Mouse (Mus musculus): ENCODE results near the gene Kcnip3. TPM values are rescaled to one million over a fixed set of nuclear protein-coding genes. Genes with fewer than 3 reads are reported as not detected.

Kcnip3 gene
- polyA plus RNA-seq, 1 experiment from 2014 or later = 1.4 TPM

GRCm38 (mm10) chr2:127484476-127485170 is 37.3 kb downstream of the Kcnip3 start:
- Histone ChIP-seq H3K9ac (peak overlapping the region; percentile 50; the same call in 1 of the 2 replicates), H3K4me3 (peak overlapping the region; percentile 36), H3K27ac (replicated peaks) (no peak overlapping the region), H3K9me3 (no peaks in the 10 kb centered on the region), H3K27me3 (replicated peaks) (peaks cover 76% of the 10 kb centered on the region), H3K4me2 (peak overlapping the region; percentile 66), H3K4me1 (peaks cover 34% of the 10 kb centered on the region), H3K36me3 (no peaks in the 10 kb centered on the region)
- WGBS = 10% methylated on average over 19 of the region's 19 CpGs
- ATAC-seq (ENCODE audit: extremely low read depth, insufficient number of reproducible peaks, low FRiP score, low TSS enrichment) = no peak

- no peaks in the 10 kb centered on the region for H3K36me3 ChIP-seq
- H3K9ac ChIP-seq = no peak overlapping the region
- ATAC-seq (ENCODE audit: extremely low read depth, insufficient number of reproducible peaks, low FRiP score, low TSS enrichment) = no peak
- peaks cover 90% of the 10 kb centered on the region for H3K27me3 ChIP-seq (replicated peaks)
- peaks cover 34% of the 10 kb centered on the region for H3K4me1 ChIP-seq
- peak overlapping the region; percentile 86 for H3K4me2 ChIP-seq
- under 1% methylated on average over 20 of the region's 21 CpGs for WGBS
- peak overlapping the region; percentile 61 for H3K4me3 ChIP-seq
- H3K9me3 ChIP-seq = no peaks in the 10 kb centered on the region
- no peak overlapping the region for H3K27ac ChIP-seq (replicated peaks)
Measured at GRCm38 (mm10) chr2:127483001-127483400, 38.9 kb downstream of the Kcnip3 start.

GRCm38 (mm10) chr2:127482533-127482911 is 39.4 kb downstream of the Kcnip3 start:
- H3K4me2 ChIP-seq = peak overlapping the region; percentile 86
- no peak overlapping the region for H3K27ac ChIP-seq (replicated peaks)
- peak overlapping the region; percentile 74 for H3K9ac ChIP-seq
- peak; percentile 27; the same call in 1 of the 2 replicates for ATAC-seq (ENCODE audit: extremely low read depth, insufficient number of reproducible peaks, low FRiP score, low TSS enrichment)
- WGBS = under 1% methylated on average over 21 of the region's 21 CpGs
- peak overlapping the region; percentile 61 for H3K4me3 ChIP-seq
- H3K36me3 ChIP-seq = no peaks in the 10 kb centered on the region
- no peaks in the 10 kb centered on the region for H3K9me3 ChIP-seq
- peaks cover 34% of the 10 kb centered on the region for H3K4me1 ChIP-seq
- H3K27me3 ChIP-seq (replicated peaks) = peaks cover 90% of the 10 kb centered on the region

GRCm38 (mm10) chr2:127481841-127482532 is 39.9 kb downstream of the Kcnip3 start:
- Histone ChIP-seq H3K9ac (peak overlapping the region; percentile 74), H3K27me3 (replicated peaks) (peaks cover 89% of the 10 kb centered on the region), H3K27ac (replicated peaks) (no peak overlapping the region), H3K4me1 (peaks cover 34% of the 10 kb centered on the region), H3K4me2 (peak overlapping the region; percentile 86), H3K9me3 (no peaks in the 10 kb centered on the region), H3K4me3 (peak overlapping the region; percentile 61), H3K36me3 (no peaks in the 10 kb centered on the region)
- under 1% methylated on average over 54 of the region's 59 CpGs for WGBS
- peak; percentile 9; the same call in 1 of the 2 replicates for ATAC-seq (ENCODE audit: extremely low read depth, insufficient number of reproducible peaks, low FRiP score, low TSS enrichment)

GRCm38 (mm10) chr2:127479763-127480162 is 42.1 kb downstream of the Kcnip3 start:
- 70% methylated on average over 10 of the region's 10 CpGs for WGBS
- ATAC-seq (ENCODE audit: extremely low read depth, insufficient number of reproducible peaks, low FRiP score, low TSS enrichment) = no peak

GRCm38 (mm10) chr2:127479210-127479609 is 42.7 kb downstream of the Kcnip3 start:
- WGBS = 60% methylated on average over 4 of the region's 4 CpGs
- H3K36me3 ChIP-seq = no peaks in the 10 kb centered on the region
- H3K4me2 ChIP-seq = no peak overlapping the region
- H3K4me3 ChIP-seq = no peak overlapping the region
- no peaks in the 10 kb centered on the region for H3K9me3 ChIP-seq
- H3K27ac ChIP-seq (replicated peaks) = no peak overlapping the region
- H3K9ac ChIP-seq = no peak overlapping the region
- ATAC-seq (ENCODE audit: extremely low read depth, insufficient number of reproducible peaks, low FRiP score, low TSS enrichment) = no peak
- H3K27me3 ChIP-seq (replicated peaks) = peaks cover 65% of the 10 kb centered on the region
- peaks cover 25% of the 10 kb centered on the region for H3K4me1 ChIP-seq

More at GRCm38 (mm10) chr2:127479763-127480162, 42.1 kb downstream of the Kcnip3 start:
- no peak overlapping the region for H3K9ac ChIP-seq
- H3K4me2 ChIP-seq = no peak overlapping the region
- no peak overlapping the region for H3K27ac ChIP-seq (replicated peaks)
- no peaks in the 10 kb centered on the region for H3K9me3 ChIP-seq
- H3K4me1 ChIP-seq = peaks cover 29% of the 10 kb centered on the region
- peaks cover 71% of the 10 kb centered on the region for H3K27me3 ChIP-seq (replicated peaks)
- H3K36me3 ChIP-seq = no peaks in the 10 kb centered on the region
- H3K4me3 ChIP-seq = no peak overlapping the region

- no peak for ATAC-seq (ENCODE audit: extremely low read depth, insufficient number of reproducible peaks, low FRiP score, low TSS enrichment)
- H3K4me2 ChIP-seq = no peak overlapping the region
- peaks cover 6% of the 10 kb centered on the region for H3K27me3 ChIP-seq (replicated peaks)
- H3K9ac ChIP-seq = no peak overlapping the region
- 69% methylated on average over 3 of the region's 3 CpGs for WGBS
- no peaks in the 10 kb centered on the region for H3K9me3 ChIP-seq
- no peaks in the 10 kb centered on the region for H3K36me3 ChIP-seq
- H3K4me1 ChIP-seq = 0 out of 2 replicates have a peak, but pooled peaks cover 3% of the 10 kb centered on the region
- H3K27ac ChIP-seq (replicated peaks) = no peak overlapping the region
- H3K4me3 ChIP-seq = no peak overlapping the region
Measured at GRCm38 (mm10) chr2:127472279-127472678, 49.6 kb downstream of the Kcnip3 start.

GRCm38 (mm10) chr2:127471281-127471680 is 50.6 kb downstream of the Kcnip3 start:
- no peaks in the 10 kb centered on the region for H3K36me3 ChIP-seq
- H3K9ac ChIP-seq = no peak overlapping the region
- H3K27me3 ChIP-seq (replicated peaks) = no peaks in the 10 kb centered on the region; the same call in 1 of the 2 replicates
- no peaks in the 10 kb centered on the region for H3K9me3 ChIP-seq
- WGBS = 86% methylated on average over 8 of the region's 8 CpGs
- ATAC-seq (ENCODE audit: extremely low read depth, insufficient number of reproducible peaks, low FRiP score, low TSS enrichment) = no peak
- no peak overlapping the region for H3K4me3 ChIP-seq
- H3K4me1 ChIP-seq = 0 out of 2 replicates have a peak, but pooled peaks cover 3% of the 10 kb centered on the region
- H3K4me2 ChIP-seq = no peak overlapping the region
- H3K27ac ChIP-seq (replicated peaks) = no peak overlapping the region

GRCm38 (mm10) chr2:127470661-127471060 is 51.2 kb downstream of the Kcnip3 start:
- no peaks in the 10 kb centered on the region; the same call in 1 of the 2 replicates for H3K27me3 ChIP-seq (replicated peaks)
- 77% methylated on average over 10 of the region's 10 CpGs for WGBS
- H3K4me2 ChIP-seq = no peak overlapping the region
- H3K4me3 ChIP-seq = no peak overlapping the region
- ATAC-seq (ENCODE audit: extremely low read depth, insufficient number of reproducible peaks, low FRiP score, low TSS enrichment) = no peak
- no peaks in the 10 kb centered on the region for H3K9me3 ChIP-seq
- H3K9ac ChIP-seq = no peak overlapping the region
- no peak overlapping the region for H3K27ac ChIP-seq (replicated peaks)
- 0 out of 2 replicates have a peak, but pooled peaks cover 6% of the 10 kb centered on the region for H3K4me1 ChIP-seq
- H3K36me3 ChIP-seq = no peaks in the 10 kb centered on the region

- no peak for ATAC-seq (ENCODE audit: extremely low read depth, insufficient number of reproducible peaks, low FRiP score, low TSS enrichment)
- H3K4me1 ChIP-seq = 0 out of 2 replicates have a peak, but pooled peaks cover 6% of the 10 kb centered on the region
- 84% methylated on average over 5 of the region's 5 CpGs for WGBS
Measured at GRCm38 (mm10) chr2:127470183-127470582, 51.7 kb downstream of the Kcnip3 start.

GRCm38 (mm10) chr2:127462314-127462713 is 59.6 kb downstream of the Kcnip3 start:
- peaks cover 25% of the 10 kb centered on the region for H3K4me1 ChIP-seq
- peaks cover 40% of the 10 kb centered on the region for H3K27me3 ChIP-seq (replicated peaks)
- H3K4me3 ChIP-seq = no peak overlapping the region
- no peak overlapping the region for H3K9ac ChIP-seq
- no peak overlapping the region for H3K4me2 ChIP-seq
- H3K36me3 ChIP-seq = no peaks in the 10 kb centered on the region
- WGBS = 7% methylated on average over 8 of the region's 8 CpGs
- ATAC-seq (ENCODE audit: extremely low read depth, insufficient number of reproducible peaks, low FRiP score, low TSS enrichment) = peak; percentile 53; the same call in 1 of the 2 replicates
- no peaks in the 10 kb centered on the region for H3K9me3 ChIP-seq
- H3K27ac ChIP-seq (replicated peaks) = no peak overlapping the region

More at GRCm38 (mm10) chr2:127470183-127470582, 51.7 kb downstream of the Kcnip3 start:
- Histone ChIP-seq H3K4me3 (no peak overlapping the region), H3K27ac (replicated peaks) (no peak overlapping the region), H3K4me2 (no peak overlapping the region), H3K27me3 (replicated peaks) (peaks cover 4% of the 10 kb centered on the region; the same call in 1 of the 2 replicates), H3K9ac (no peak overlapping the region), H3K9me3 (no peaks in the 10 kb centered on the region), H3K36me3 (no peaks in the 10 kb centered on the region)

All from heart, embryonic 13.5 days (tissue).